In genomic region chr19:41455091-41455626, GRCm38 (mm10) we compare ENCODE assay signal across 1 mouse cellular context.
TF ChIP-seq lines count a peak whose summit lies in the region.

No protein-coding gene starts in this region.

TF ChIP-seq in MEL, 35 proteins besides CTCF, POLR2A, EP300 and RAD21 (continued from another document):
- TF ChIP-seq TAL1 (IDR thresholded peaks at IDR 0.05; ENCODE audit: low read length) (no peak), USF1 (IDR thresholded peaks at IDR 0.05; ENCODE audit: low read depth, low read length) (peak; percentile 82), MYB (IDR thresholded peaks at IDR 0.05; ENCODE audit: low read depth, low read length) (no peak; the same call in 1 of the 2 replicates), SIN3A (IDR thresholded peaks at IDR 0.05; ENCODE audit: low read length) (peak; percentile 97), MXI1 (IDR thresholded peaks at IDR 0.05; ENCODE audit: low read depth, low read length) (peak; percentile 93), CHD2 (IDR thresholded peaks at IDR 0.05; ENCODE audit: low read length) (no peak), KAT2A (conservative IDR thresholded peaks at IDR 0.05; ENCODE audit: low read depth, low read length) (peak; percentile 33), MEF2A (IDR thresholded peaks at IDR 0.05; ENCODE audit: extremely low read depth, insufficient replicate concordance, low read depth, low read length, poor library complexity, severe bottlenecking) (no peak), JUND (IDR thresholded peaks at IDR 0.05; ENCODE audit: low read depth, low read length) (peak; percentile 84), MAZ (IDR thresholded peaks at IDR 0.05; ENCODE audit: low read depth, low read length) (no peak)
TF ChIP-seq in MEL: peak in this region for 19.
